Mouse (Mus musculus): Measurements from ENCODE around the gene 2310034G01Rik.

Gene 2310034G01Rik

DNA sequence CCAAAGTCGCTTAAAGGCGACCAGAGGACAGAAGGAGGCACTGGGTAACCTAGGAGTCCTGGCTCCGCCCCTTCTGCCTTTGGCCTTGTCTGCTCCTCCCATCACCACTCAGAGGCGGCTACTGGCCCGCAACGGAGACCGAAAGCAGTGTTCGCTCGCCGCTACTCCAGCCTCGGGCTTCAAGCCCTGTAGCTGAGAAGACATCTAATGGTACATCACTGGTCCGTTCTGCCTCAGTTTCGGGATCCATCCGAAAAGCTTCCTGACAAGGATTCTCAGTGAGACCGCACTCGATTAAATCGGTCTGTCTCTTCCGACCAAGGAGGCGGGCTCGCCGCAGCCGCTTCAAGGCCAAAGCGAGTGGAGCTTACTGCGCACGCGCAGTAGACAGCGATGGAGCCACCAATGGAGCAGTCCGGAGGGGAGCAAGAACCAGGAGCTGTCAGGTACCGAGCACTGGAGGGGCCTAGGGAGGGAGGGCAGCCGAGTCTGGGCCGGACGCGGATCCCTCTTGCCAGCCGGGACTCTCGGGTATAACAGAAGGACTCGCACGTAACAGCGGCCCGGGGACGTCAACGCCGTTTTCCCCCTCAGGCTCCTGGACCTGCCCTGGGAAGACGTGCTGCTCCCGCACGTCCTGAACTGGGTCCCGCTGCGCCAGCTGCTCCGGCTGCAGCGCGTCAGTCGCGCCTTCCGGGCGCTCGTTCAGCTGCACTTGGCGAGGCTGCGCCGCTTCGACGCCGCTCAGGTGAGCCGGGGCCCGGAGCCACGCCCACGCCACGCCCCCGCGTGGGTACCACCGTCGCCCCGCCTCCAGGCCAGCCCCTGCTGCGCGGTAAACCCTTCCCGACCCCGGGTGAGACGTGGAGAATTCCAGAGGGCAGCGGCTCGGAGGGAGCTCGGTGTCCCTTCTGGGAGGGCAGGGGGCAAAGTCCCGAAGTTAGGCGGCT is 21.7 kb downstream of the 2310034G01Rik start, which contains the start of gene Fbxl15:
Gene Fbxl15 (plus strand): TSS at position 104 of the 950 bp plus-strand sequence.
- under 1% methylated on average over 81 of the region's 81 CpGs for WGBS

DNA sequence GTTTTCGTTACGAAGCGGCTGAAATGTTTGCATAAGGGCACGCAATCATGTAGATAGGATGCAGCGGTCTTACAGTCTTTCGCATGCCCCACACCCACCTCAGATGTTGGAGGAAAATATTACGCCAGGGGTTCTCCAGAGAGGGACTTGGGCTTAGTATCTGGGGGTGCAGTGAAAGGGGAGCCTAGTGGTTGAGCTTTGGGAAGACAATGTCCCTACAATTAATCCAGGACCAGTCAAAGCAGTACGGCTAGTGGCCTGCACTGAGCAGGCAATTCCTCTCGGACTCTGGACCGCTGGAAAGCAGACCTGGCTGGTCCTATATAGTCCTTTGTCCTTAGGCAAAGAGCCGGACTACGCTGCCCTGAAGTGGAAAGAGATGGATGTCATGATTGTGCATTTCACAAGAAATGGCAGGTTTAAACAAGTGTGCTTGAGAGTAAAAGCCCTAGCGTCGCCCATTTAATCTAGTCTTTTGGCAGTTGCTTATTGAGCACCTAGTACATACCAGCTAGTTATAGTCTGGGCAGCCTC is 22.5 kb downstream of the 2310034G01Rik start:
- WGBS: 17% methylated on average over 14 of the region's 14 CpGs

DNA sequence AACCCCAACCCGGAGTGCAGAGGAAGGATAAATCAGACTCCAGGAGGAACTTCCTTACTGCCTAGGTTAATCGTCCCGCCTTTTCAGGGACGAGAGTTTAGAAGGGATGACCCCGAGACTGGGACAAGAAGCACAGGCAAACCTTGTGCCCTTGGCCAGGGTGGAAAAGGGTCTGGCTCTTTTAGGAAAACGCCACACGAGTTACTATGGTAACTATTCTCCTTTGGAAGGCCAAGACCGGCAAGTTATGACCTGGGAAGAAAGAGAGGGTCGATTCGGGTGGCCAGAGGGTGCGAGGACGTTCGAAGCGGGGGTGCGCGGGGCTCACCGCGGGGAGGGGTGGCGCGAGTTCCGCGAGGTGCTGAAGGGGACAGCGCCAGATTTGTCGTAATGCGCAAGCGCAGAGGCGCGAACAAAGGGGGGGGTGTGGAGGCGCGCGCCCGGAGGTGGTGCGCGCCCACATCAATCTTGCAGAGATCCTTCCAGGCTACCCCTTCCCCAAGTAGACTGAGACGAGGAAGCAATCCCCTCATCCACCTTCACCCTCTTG is 23.3 kb downstream of the 2310034G01Rik start, which contains the start of gene Psd:
Gene Psd (minus strand): TSS at position 401 of the 550 bp plus-strand sequence.
- 1% methylated on average over 35 of the region's 35 CpGs for WGBS

DNA sequence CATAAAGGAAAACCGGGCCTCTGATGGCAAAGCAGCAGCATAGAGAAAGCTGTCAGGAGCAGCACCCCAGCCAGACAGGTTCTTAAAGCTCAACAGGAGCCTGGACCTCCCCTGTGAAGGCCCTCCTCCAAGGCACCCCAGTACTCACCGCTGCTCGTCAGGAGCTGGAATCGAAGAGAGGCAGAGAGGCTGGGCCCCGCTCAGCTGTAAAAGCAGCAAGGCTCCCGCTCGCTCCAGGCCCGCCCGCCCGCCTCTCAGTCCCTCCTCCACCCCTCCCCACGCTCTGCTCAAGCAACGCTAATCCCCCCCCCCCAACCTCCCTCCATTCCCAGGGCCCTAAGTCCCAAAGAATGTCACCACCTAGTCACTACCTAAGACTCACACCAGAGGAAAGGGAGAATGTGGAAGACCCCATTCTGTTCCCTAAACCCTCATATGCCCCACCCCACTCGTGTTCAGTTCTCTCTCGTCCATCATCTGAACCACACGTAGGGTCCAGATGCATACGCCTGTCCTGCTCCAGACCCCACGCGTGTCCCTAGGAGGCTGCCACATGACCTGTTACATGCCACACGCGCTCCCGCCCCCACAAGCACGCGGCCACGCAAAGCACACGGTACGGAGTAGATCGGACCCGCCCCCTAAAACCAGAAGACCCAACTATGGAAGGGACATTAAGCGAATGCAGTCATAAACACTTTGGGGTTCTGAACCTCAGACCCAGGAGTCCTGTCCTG is 23.9 kb downstream of the 2310034G01Rik start:
- 3% methylated on average over 29 of the region's 29 CpGs for WGBS

DNA sequence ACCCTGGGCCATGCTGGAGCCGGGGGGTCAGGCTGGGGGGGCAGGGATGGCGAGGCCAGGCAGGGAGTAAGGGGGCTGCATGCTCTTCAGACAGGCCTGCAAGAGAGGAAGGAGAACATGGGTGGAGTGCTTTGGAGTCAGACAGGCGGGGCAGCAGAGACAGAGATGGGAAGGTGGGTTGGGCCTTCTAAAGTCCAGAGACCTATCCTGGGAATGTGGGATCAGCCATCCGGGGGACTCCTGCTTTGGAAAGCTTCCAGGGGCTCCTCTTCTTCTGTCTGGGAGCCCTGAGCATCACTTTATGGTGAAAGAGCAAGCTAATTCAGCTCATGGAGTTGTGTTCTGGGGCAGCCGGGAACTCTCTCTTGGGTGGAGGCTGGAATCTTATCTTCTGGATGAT is 25.2 kb downstream of the 2310034G01Rik start:
- 62% methylated on average over 5 of the region's 5 CpGs for WGBS

DNA sequence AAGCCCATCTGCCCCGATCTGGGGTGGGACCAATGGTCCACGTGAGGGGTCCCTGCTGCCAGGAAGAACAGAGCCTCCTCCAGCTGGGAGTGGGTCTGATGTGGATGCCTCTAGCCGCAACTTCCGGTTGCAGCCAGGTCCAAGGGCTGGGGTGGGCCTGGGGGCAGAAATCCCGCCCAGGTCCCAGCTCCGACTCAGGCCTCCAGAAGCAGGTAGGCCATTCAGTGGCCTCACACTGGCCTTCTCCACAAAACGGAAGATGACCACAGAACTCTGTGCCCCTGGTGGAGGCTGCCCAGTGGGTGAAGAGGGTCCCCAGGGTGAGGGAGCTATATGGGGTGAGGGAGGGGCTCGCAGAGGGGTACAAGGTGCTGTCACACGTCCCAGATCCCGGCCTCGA is 25.7 kb downstream of the 2310034G01Rik start:
- WGBS: 76% methylated on average over 11 of the region's 11 CpGs

DNA sequence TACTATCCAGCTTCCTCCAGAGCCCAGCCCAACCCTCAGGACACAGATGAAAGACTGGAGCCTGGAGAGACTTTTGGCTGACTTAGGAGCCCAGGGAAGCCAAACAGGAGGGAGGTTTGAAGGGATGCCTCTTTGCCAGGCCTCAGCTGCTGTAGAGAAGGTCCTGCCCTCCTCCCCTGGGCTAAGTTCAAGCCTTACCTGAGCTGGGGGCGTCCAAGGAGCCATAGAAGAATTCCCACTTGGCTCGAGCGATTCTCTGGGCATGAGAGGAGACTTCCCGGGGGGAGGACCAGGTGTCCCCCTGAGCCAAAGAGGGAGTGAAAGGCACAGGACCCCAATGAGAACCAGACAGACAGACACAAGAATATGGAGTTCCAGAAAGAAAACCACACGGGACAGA is 26.4 kb downstream of the 2310034G01Rik start:
- WGBS: 73% methylated on average over 5 of the region's 5 CpGs

DNA sequence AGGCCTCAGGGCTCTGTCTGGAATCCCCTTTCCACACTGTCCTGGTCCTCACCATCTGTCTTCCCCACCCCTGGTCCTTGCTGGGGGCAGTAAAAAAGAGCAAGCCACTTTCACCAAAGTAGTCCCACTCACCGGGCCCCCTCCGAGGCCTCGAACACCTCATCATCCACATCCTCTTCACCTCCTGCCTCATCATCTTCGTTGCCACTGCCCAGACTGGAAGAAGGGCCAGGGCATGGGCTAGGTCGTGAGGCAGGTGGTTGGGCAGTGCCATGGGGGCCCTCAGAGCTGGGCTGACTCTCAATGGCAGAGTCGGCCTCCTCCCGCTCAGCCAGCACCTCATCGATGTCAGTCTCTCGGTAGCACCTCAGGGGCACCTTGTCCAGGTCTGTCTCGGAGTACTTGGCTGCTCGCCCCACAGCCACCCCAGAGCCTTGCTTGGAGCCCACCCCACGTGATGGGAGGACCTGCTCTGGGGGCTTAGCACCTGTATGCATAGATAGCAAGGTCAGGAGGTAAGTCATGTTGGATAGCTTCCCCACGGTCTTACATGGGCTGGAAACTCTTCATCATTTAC is 27.0 kb downstream of the 2310034G01Rik start:
- 68% methylated on average over 13 of the region's 13 CpGs for WGBS

DNA sequence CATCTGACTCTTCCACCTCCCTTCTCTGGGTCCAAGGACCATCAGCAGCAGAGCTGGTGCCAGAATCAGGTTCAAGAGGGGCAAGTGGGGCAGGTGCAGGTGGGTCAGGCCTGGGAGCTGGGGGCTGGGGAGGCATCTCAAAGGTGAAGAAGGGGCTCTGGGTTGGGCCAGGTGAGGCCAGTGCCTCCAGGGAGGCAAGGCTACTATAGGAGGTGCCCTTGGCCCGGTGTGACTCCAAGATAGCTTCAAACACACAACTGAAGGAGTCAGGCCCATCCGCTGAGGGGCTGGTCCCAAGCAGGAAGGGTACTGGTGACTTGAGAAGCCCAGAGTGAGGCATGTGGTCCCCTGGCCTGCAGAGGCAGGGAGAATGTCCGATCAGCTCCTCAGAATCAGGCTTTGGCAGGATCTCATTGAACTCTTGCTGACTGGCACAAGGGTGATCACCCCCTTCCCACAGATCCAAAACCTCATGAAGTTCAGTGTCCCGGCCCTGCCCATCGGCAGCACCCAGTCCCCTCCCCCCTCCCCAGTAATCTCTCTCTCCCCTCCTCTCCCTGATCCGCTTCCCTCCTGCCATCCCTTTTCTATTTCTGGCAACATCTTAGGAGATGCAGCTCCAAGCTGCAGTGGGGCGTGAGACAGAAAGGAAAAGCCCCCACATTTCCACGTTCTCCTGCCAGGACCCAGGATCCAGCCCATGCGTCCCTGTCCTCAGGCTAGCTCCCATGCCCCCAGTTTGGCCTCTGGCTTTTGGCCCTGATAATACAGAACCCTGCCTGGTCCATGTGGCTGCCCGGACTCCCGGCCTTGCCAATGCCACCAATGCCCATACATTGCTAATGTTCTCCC is 27.7 kb downstream of the 2310034G01Rik start:
- WGBS: 37% methylated on average over 11 of the region's 11 CpGs

DNA sequence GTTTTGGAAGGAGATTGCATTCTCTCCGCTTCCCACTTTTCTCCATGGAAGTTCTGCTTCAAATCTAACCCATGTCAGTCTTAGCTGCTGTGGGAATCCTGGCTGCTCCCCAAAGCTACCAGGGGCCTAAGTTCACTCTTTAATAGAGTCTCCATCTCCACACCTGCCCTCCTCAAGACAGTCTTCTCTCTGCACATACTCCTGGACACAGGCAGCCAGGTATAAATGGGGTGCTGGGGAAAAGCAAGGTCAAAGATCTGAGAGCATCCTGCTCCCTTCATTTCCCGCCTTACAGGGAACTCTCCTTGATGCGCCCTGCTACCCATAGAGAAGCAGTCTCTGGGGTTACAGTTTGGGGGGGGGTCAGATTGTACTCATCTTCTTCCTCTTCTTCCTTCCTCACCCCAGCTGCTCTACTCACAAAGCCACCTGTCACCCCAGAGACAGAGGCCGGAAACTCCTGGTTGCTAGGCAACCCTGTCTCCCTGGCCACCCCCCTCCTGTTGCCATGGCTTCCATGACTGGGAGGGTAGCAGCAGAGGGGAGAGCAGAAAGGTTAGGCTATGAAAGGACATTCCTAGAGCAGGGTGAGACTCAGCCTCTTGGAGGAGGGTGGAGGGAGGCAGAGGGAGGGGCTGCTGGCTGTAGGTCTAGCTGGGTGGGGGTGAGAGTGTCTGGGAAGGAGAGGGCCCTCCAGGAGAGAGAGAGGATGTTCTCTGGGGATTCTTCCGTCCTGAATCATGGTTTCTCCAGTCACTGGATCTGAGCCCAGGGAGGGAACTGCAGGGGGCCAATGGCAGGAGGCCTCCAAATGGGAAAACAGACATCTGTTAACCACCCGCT is 28.8 kb downstream of the 2310034G01Rik start:
- WGBS: 29% methylated on average over 6 of the region's 6 CpGs

DNA sequence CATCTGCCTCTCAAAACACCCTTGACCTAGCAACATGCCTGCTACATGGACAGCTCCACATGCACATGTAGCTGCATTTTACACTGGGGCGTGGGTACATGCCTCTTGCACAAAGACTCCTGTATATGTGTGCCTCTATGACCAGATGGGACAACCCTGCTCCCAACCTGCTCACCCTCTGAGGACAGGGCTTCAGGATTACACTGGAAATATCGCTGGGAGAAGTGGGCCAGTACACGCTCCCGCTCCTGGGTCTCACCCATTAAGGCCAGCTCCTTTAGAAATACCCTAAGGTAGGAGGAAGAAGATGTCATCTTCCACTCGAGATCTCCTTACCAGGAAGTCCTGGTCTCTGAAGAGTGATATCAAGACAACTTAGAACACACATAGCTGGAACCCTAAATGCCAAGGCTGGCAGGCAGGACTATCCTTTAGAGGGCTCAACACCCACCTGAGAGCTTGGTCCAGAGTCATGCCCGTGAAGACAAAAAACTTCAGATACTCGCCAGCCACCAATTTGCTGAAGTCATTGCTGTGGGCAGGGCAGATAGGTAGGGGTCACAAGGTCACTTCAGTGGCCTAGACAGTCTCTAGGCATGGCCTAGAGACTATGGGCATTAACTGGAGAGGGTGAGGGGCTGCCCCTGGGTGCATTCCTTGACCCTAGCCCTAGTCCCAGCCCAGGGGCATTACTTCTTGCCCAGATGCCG is 29.9 kb downstream of the 2310034G01Rik start:
- WGBS: 80% methylated on average over 8 of the region's 8 CpGs

DNA sequence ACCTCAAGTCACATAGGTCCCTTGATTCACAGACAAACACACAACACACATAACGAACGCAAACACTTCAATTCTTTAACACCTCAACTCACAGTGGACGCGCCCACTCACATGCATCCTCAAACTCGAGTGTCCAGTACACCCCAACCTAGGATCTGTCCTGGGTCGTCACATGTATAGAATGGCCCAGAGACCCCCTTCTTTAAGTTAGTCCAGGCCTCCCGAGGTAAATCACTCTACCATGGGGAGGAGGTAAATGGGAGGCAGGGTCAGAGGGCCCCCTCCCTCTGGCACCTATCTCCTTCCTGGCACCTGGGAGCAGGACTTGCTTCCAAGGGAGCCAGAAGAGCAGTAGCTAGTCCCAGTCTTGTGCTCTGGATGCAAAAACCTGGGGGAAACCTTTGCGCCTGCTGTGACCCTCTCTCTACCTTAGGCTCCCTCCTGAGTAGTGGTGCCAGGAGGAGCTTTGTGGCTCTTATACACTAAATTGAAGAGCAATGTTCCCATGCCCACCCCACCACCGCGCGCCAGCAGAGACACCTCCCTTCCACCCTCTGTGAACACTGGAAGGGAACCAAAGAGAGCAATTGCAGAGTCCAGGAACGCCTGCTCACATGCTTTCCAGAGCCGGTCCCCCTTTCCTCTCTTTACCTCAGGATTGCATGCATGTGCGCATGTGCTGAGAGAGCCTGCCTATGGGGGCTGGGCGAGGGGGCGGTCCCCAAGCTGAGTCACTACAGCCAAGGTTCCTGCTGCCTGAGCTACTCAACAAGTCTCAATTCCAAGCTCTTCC is 31.3 kb downstream of the 2310034G01Rik start:
- 12% methylated on average over 16 of the region's 16 CpGs for WGBS

DNA sequence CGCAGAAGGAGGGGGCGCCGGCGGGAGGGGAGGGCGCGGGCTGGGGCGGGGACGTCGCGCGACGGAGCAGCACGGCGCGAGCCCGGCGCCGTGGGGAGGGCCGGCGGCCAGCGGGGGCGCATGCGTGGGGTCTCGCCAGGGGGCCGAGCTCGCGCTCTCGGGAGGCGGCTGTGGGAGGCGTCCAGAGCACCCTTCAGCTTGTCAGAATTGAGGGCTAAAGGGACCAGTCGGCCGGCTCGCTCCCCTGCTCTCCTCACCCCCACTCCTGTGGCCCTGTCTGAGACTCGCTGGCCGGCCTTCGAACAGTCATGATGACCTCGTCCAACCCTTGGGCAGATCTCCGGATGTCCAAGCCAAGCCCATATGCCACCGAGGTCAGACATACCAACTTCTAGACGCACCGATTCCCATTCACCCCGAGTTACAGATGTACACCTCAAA is 32.1 kb downstream of the 2310034G01Rik start:
- WGBS: 2% methylated on average over 41 of the region's 42 CpGs

DNA sequence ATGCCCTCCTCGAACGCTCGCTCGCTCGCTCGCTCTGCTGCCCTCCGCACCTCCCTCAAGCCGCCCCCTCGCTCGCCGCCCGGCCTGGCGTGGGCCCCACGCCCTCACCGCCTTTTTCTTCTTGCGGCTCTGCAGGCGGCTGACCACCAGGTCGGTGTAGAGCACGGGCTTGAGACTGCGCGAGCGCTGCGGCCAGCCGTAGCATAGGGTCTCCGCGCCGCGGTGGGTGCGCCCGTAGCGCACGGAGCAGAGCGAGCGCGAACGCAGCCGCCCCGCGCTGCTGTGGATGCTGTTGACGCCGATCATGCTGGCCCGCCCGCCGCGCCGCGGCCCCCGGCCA is 32.6 kb downstream of the 2310034G01Rik start:
- WGBS: under 1% methylated on average over 44 of the region's 48 CpGs

DNA sequence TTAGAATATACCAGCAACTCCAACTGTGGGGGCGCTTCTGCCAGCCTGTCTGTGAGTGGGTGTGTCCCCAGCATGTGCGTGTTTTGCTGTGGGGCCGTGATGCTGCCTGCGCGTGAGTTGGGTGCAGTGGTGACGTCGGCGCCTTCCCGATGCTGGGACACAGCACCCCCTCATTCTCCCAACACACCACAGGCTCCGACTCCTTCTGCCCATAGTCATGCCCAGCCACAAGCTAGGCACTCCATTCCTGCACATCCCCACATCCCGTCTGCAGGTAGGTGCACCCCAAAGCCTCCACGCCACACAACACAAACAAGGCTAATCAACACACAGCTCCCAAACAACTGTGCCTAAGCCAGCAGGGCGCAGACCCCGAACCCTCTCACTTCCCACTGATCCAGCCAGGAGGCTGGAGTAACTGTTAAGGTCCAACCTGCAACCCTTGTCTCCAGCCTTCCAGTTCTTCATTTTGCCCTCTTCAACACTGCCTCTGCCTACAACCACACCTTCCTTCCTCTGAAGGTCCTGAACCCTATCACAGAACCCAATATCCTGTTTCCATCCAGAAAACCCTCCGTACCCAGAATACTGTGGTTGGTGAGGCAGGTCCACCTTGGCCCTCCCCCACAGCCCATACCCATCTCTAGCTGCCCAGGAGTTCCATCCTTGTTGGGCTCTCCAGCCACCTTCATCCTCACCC is 33.1 kb downstream of the 2310034G01Rik start:
- 15% methylated on average over 15 of the region's 15 CpGs for WGBS

DNA sequence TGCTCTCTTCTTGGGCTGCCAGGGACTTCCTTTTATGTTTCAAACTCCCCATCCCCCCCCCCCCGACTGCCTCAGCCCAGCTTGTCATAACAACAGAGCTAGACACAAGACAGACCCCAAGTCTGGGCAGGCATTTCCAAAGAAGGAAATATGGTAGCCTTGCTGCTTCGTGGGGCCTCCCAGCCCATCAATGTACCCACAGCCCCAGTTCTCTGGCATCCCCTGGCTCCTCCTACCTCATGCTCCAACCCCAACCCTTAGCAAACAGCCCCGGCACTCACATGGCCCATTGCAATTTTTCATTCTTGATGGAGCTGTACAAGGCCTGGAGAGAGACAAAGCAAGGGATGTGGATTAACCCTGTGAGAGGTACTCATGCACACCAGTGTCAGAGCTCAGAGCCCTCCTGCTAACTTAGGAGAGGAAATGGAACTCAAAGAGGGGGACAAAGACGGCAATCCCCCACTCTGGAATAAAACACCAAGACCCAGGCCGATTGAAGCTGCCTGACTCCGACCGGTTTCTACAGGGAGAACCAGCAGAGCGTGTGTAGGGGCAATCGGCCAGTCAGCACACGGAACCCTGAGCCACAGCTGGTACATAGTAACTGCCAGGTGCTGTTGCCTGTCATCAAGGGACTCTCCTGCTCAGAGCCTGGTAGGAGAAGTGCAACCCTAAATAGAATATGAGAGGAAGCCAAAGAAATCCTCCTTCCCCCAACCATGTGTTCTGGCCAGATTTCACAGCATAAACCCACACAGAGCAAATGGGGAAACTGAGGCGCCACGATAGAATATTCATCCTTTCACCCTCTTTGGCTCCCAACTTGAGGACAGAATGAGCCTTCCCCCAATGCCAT is 34.1 kb downstream of the 2310034G01Rik start:
- WGBS: 34% methylated on average over 12 of the region's 12 CpGs
